9 mouse cellular contexts compared by ENCODE assay signal in genomic region chr3:123905928-123906721, GRCm38 (mm10).
DNase-seq lines count a peak whose midpoint lies in the region; ATAC-seq and TF ChIP-seq lines count a peak whose summit lies in the region.
"Had no signal": no experiment of that assay in that cellular context is flagged by ENCODE, and none has a peak within 500 bp of the region (broad histone marks: within the 10 kb centered on the region; RNA-seq: fewer than 3 reads in every experiment).

No protein-coding gene starts in this region.

- H3K4me3 ChIP-seq in kidney, embryonic 14.5 days (ENCODE audit: low read length) = no peak overlapping the region
- H3K4me3 ChIP-seq in cerebellum, adult 2 months (replicated peaks; ENCODE audit: insufficient read depth, low read depth, low read length) = no peak overlapping the region
- no peak overlapping the region for H3K4me3 ChIP-seq in hindbrain, embryonic 10.5 days
- no peak overlapping the region for H3K4me3 ChIP-seq in midbrain, embryonic 15.5 days

- DNase-seq in kidney, adult 11 months = no peak
- DNase-seq in cerebellum, adult 2 months = peak; percentile 24 to 26
- peak; percentile 15 for DNase-seq in hindbrain, embryonic 10.5 days (ENCODE audit: low spot score)
- DNase-seq in urinary bladder, adult 2 months (ENCODE audit: low spot score) = no peak
- DNase-seq in layer of hippocampus, adult 9-10 months (ENCODE audit: low spot score) = no peak
- DNase-seq in urinary bladder, postnatal 4 days (ENCODE audit: low spot score in 2 of 2) = no peak

- peak; percentile 85; the same call in 1 of the 2 replicates for ATAC-seq in kidney, embryonic 14.5 days (ENCODE audit: low FRiP score, low TSS enrichment)
- peak; percentile 72 for ATAC-seq in midbrain, embryonic 15.5 days (replicated peaks)

- no peaks in the 10 kb centered on the region for H3K4me1 ChIP-seq in kidney, embryonic 14.5 days (ENCODE audit: control insufficient read depth, insufficient read depth, low read length)
- H3K4me1 ChIP-seq in cerebellum, adult 2 months (ENCODE audit: control insufficient read depth, insufficient read depth, low read length) = no peaks in the 10 kb centered on the region
- H3K4me1 ChIP-seq in hindbrain, embryonic 10.5 days (replicated peaks) = peaks cover 9% of the 10 kb centered on the region
- H3K4me1 ChIP-seq in midbrain, embryonic 15.5 days = 0 out of 2 replicates have a peak, but pooled peaks cover 7% of the 10 kb centered on the region

- WGBS in kidney, embryonic 14.5 days = 24% methylated on average over 9 of the region's 9 CpGs
- 9% methylated on average over 9 of the region's 9 CpGs for WGBS in cerebellum, adult 2 months
- whole genome bisulfite sequencing in hindbrain, embryonic 10.5 days = 24% methylated on average over 9 of the region's 9 CpGs
- WGBS in midbrain, embryonic 15.5 days = 15% methylated on average over 9 of the region's 9 CpGs

- H3K9me3 ChIP-seq in kidney, embryonic 14.5 days (ENCODE audit: control insufficient read depth, low read length) = no peaks in the 10 kb centered on the region
- H3K9me3 ChIP-seq in hindbrain, embryonic 10.5 days = no peaks in the 10 kb centered on the region
- H3K9me3 ChIP-seq in midbrain, embryonic 15.5 days = no peaks in the 10 kb centered on the region

- no peaks in the 10 kb centered on the region for H3K36me3 ChIP-seq in kidney, embryonic 14.5 days (ENCODE audit: control insufficient read depth, insufficient read depth, low read length)
- no peaks in the 10 kb centered on the region for H3K36me3 ChIP-seq in hindbrain, embryonic 10.5 days
- no peaks in the 10 kb centered on the region for H3K36me3 ChIP-seq in midbrain, embryonic 15.5 days (replicated peaks)

- no peaks in the 10 kb centered on the region for H3K27me3 ChIP-seq in kidney, embryonic 14.5 days (ENCODE audit: control insufficient read depth, insufficient read depth, low read length)
- no peaks in the 10 kb centered on the region for H3K27me3 ChIP-seq in cerebellum, adult 2 months (ENCODE audit: control insufficient read depth, insufficient read depth, low read length)
- H3K27me3 ChIP-seq in hindbrain, embryonic 10.5 days (ENCODE audit: insufficient read depth, poor library complexity, severe bottlenecking) = no peaks in the 10 kb centered on the region
- no peaks in the 10 kb centered on the region for H3K27me3 ChIP-seq in midbrain, embryonic 15.5 days (replicated peaks)

- H3K27ac ChIP-seq in kidney, embryonic 14.5 days (ENCODE audit: low read depth, low read length) = no peak overlapping the region
- no peak overlapping the region for H3K27ac ChIP-seq in cerebellum, adult 2 months (ENCODE audit: insufficient read depth, low read length)
- peak overlapping the region; percentile 62 for H3K27ac ChIP-seq in hindbrain, embryonic 10.5 days
- H3K27ac ChIP-seq in midbrain, embryonic 15.5 days = peak overlapping the region; percentile 43; the same call in 1 of the 2 replicates
- H3K27ac ChIP-seq: macrophage had no signal

- no peak overlapping the region for H3K9ac ChIP-seq in kidney, embryonic 14.5 days (ENCODE audit: low read depth, low read length)
- H3K9ac ChIP-seq in midbrain, embryonic 15.5 days = no peak overlapping the region

- no peak for TF ChIP-seq CTCF in cerebellum, adult 2 months (IDR thresholded peaks at IDR 0.05; ENCODE audit: borderline replicate concordance, insufficient read depth, low read depth, low read length)

- H3K4me2 ChIP-seq in kidney, embryonic 14.5 days (replicated peaks; ENCODE audit: low read depth, low read length) = no peak overlapping the region
- 0 out of 2 replicates have a peak overlapping the region, but pooled peaks have one; percentile 12 for H3K4me2 ChIP-seq in midbrain, embryonic 15.5 days

- no peak for TF ChIP-seq POLR2A in cerebellum, adult 2 months (IDR thresholded peaks at IDR 0.05; ENCODE audit: borderline replicate concordance, insufficient read depth, low read length)

Comparison
In these comparisons a context has a peak if more than half of its experiments do, and no peak if none do; other contexts are left out.
1. H3K27ac ChIP-seq: peak in hindbrain, embryonic 10.5 days (single experiment) and midbrain, embryonic 15.5 days (single experiment); none in kidney, embryonic 14.5 days (single experiment) and cerebellum, adult 2 months (single experiment).
2. DNase-seq: peak in cerebellum, adult 2 months (2 of 2) and hindbrain, embryonic 10.5 days (single experiment); none in kidney, adult 11 months (single experiment), urinary bladder, adult 2 months (single experiment), layer of hippocampus, adult 9-10 months (single experiment) and urinary bladder, postnatal 4 days (0 of 2).